Mouse (Mus musculus): ENCODE measurements around the gene Gm9195. TPM values are rescaled to one million over a fixed set of nuclear protein-coding genes. Genes with fewer than 3 reads are reported as not detected.

Gene Gm9195
- total and polyA plus RNA-seq, 2 experiments = not detected

DNA sequence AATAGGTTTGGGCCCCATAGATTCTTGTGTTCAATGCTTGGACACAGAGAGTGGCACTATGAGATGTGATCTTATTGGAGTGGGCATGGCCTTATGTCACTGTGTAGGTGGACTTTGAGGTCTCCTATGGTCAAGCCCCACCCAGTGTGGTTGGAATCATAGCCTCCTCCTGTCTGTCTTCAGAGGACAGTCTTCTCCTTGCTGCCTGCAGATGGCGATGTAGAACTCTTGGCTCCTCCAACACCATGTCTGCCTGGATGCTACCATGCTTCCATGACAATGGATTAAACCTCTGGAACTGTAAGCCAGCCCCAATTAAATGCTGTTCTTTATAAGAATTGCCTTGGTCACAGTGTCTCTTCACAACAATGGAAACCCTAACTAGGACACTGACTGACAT lies 13.3 kb upstream of the Gm9195 start:
- TF ChIP-seq POLR2A (IDR thresholded peaks at IDR 0.05; ENCODE audit: extremely low read depth, insufficient read depth, low read length) (no peak), CTCF (IDR thresholded peaks at IDR 0.05; ENCODE audit: low read depth, low read length) (peak; percentile 9; the same call in 1 of the 2 replicates)
- no peaks in the 10 kb centered on the region for H3K36me3 ChIP-seq (ENCODE audit: control insufficient read depth, insufficient read depth, low read length)
- no peak overlapping the region for H3K27ac ChIP-seq (replicated peaks; ENCODE audit: insufficient read depth, low read depth, low read length)
- DNase-seq (ENCODE audit: extremely low read depth, low read depth, low spot score) = peak; percentile 10
- WGBS = 93% methylated on average over 1 of the region's 1 CpGs
- no peak overlapping the region for H3K9ac ChIP-seq (ENCODE audit: low read depth, low read length)
- no peak overlapping the region for H3K4me3 ChIP-seq (ENCODE audit: insufficient read depth, low read depth, low read length)
- no peaks in the 10 kb centered on the region for H3K79me2 ChIP-seq (ENCODE audit: control insufficient read depth, insufficient read depth, low read length)
- H3K4me1 ChIP-seq (ENCODE audit: control insufficient read depth, insufficient read depth, low read length) = no peaks in the 10 kb centered on the region
- H3K27me3 ChIP-seq (ENCODE audit: control insufficient read depth, insufficient read depth, low read length) = 0 out of 2 replicates have a peak, but pooled peaks cover 4% of the 10 kb centered on the region

DNA sequence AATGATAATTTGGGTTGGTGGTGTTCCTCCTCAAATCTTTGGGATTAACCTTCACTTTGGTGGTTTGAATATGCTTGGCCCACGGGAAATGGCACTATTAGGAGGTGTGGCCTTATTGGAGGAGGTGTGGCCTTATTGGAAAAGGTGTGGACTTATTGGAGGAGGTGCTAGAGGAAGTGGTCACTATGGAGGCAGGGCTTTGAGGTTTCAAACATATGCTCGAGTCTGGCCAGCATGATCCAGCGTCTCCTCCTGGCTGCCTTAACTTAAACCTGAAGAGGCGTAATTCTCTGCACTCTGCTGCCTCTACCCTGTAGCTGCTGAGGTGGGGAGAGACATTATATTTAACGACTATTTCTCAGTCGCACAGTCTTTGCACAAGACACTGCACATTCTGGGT lies 11.6 kb upstream of the Gm9195 start:
- no peaks in the 10 kb centered on the region for H3K36me3 ChIP-seq (ENCODE audit: control insufficient read depth, insufficient read depth, low read length)
- no peaks in the 10 kb centered on the region for H3K4me1 ChIP-seq (ENCODE audit: control insufficient read depth, insufficient read depth, low read length)
- no peak overlapping the region for H3K4me3 ChIP-seq (ENCODE audit: insufficient read depth, low read depth, low read length)
- H3K9ac ChIP-seq (ENCODE audit: low read depth, low read length) = no peak overlapping the region
- TF ChIP-seq CTCF (IDR thresholded peaks at IDR 0.05; ENCODE audit: low read depth, low read length) = no peak
- TF ChIP-seq POLR2A (IDR thresholded peaks at IDR 0.05; ENCODE audit: extremely low read depth, insufficient read depth, low read length) = no peak
- WGBS = 64% methylated on average over 6 of the region's 6 CpGs
- H3K27me3 ChIP-seq (ENCODE audit: control insufficient read depth, insufficient read depth, low read length) = 0 out of 2 replicates have a peak, but pooled peaks cover 4% of the 10 kb centered on the region
- no peak overlapping the region for H3K27ac ChIP-seq (replicated peaks; ENCODE audit: insufficient read depth, low read depth, low read length)
- H3K79me2 ChIP-seq (ENCODE audit: control insufficient read depth, insufficient read depth, low read length) = no peaks in the 10 kb centered on the region
- no peak for DNase-seq (ENCODE audit: extremely low read depth, low read depth, low spot score)

GRCm38 (mm10) chr14:72493775-72494174 lies 2.1 kb upstream of the Gm9195 start:
- Histone ChIP-seq H3K36me3 (ENCODE audit: control insufficient read depth, insufficient read depth, low read length) (no peaks in the 10 kb centered on the region), H3K27me3 (ENCODE audit: control insufficient read depth, insufficient read depth, low read length) (no peaks in the 10 kb centered on the region), H3K9ac (ENCODE audit: low read depth, low read length) (no peak overlapping the region), H3K79me2 (ENCODE audit: control insufficient read depth, insufficient read depth, low read length) (no peaks in the 10 kb centered on the region), H3K4me1 (ENCODE audit: control insufficient read depth, insufficient read depth, low read length) (no peaks in the 10 kb centered on the region), H3K27ac (replicated peaks; ENCODE audit: insufficient read depth, low read depth, low read length) (no peak overlapping the region), H3K4me3 (ENCODE audit: insufficient read depth, low read depth, low read length) (no peak overlapping the region)
- no peak for TF ChIP-seq CTCF (IDR thresholded peaks at IDR 0.05; ENCODE audit: low read depth, low read length)
- TF ChIP-seq POLR2A (IDR thresholded peaks at IDR 0.05; ENCODE audit: extremely low read depth, insufficient read depth, low read length) = no peak
- 85% methylated on average over 1 of the region's 1 CpGs for WGBS
- no peak for DNase-seq (ENCODE audit: extremely low read depth, low read depth, low spot score)

GRCm38 (mm10) chr14:72490367-72490766 lies 1.3 kb downstream of the Gm9195 start:
- Histone ChIP-seq H3K4me3 (ENCODE audit: insufficient read depth, low read depth, low read length) (no peak overlapping the region), H3K4me1 (ENCODE audit: control insufficient read depth, insufficient read depth, low read length) (no peaks in the 10 kb centered on the region), H3K9ac (ENCODE audit: low read depth, low read length) (no peak overlapping the region), H3K27ac (replicated peaks; ENCODE audit: insufficient read depth, low read depth, low read length) (no peak overlapping the region), H3K27me3 (ENCODE audit: control insufficient read depth, insufficient read depth, low read length) (no peaks in the 10 kb centered on the region), H3K79me2 (ENCODE audit: control insufficient read depth, insufficient read depth, low read length) (no peaks in the 10 kb centered on the region), H3K36me3 (ENCODE audit: control insufficient read depth, insufficient read depth, low read length) (no peaks in the 10 kb centered on the region)
- WGBS = 95% methylated on average over 3 of the region's 3 CpGs
- no peak for DNase-seq (ENCODE audit: extremely low read depth, low read depth, low spot score)
- no peak for TF ChIP-seq CTCF (IDR thresholded peaks at IDR 0.05; ENCODE audit: low read depth, low read length)
- no peak for TF ChIP-seq POLR2A (IDR thresholded peaks at IDR 0.05; ENCODE audit: extremely low read depth, insufficient read depth, low read length)

DNA sequence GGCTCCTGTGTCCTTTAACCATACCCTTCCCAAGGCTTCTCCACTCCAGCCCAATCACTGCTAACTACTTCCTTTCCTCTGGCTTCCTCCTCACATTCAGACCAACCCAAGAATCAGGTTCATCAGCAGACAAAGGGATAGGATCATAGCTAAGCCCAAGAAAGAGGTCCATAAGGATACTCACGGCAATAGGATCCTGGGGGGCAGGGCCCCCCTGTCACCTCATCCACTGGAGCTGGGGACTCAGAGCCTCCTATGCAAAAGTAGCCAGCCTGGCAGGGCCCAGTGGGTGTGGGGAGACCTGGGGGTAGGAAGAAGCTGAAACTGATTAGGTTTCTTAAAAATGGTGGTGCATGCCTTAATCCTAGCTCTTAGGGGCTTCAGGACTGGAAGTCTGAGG lies 17.1 kb downstream of the Gm9195 start:
- Histone ChIP-seq H3K27me3 (ENCODE audit: control insufficient read depth, insufficient read depth, low read length) (no peaks in the 10 kb centered on the region), H3K4me1 (ENCODE audit: control insufficient read depth, insufficient read depth, low read length) (no peaks in the 10 kb centered on the region), H3K79me2 (ENCODE audit: control insufficient read depth, insufficient read depth, low read length) (no peaks in the 10 kb centered on the region), H3K9ac (ENCODE audit: low read depth, low read length) (no peak overlapping the region), H3K4me3 (ENCODE audit: insufficient read depth, low read depth, low read length) (no peak overlapping the region), H3K36me3 (ENCODE audit: control insufficient read depth, insufficient read depth, low read length) (no peaks in the 10 kb centered on the region), H3K27ac (replicated peaks; ENCODE audit: insufficient read depth, low read depth, low read length) (no peak overlapping the region)
- 82% methylated on average over 1 of the region's 1 CpGs for WGBS
- TF ChIP-seq CTCF (IDR thresholded peaks at IDR 0.05; ENCODE audit: low read depth, low read length) = no peak
- no peak for TF ChIP-seq POLR2A (IDR thresholded peaks at IDR 0.05; ENCODE audit: extremely low read depth, insufficient read depth, low read length)
- no peak for DNase-seq (ENCODE audit: extremely low read depth, low read depth, low spot score)

DNA sequence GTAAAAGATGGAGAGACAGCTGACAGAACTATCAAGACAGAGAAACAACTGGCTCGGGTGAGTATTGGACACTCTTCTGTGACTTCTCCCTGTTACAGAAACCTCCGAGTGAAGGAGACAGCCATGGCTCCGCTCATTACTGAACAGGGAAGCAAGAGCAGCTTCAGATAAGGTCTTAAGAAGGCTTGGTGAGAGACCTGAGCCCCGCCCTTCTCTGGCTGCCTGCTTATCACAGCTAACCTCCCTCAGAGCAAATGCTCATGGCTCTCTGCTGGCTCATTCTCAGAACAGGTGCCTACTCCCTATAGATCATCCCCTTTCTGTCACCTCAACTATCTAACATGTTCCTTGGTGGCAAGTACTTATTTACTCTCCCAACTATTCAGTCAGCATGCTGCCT lies 23.2 kb downstream of the Gm9195 start:
- H3K27ac ChIP-seq (replicated peaks; ENCODE audit: insufficient read depth, low read depth, low read length) = no peak overlapping the region
- TF ChIP-seq CTCF (IDR thresholded peaks at IDR 0.05; ENCODE audit: low read depth, low read length) (no peak), POLR2A (IDR thresholded peaks at IDR 0.05; ENCODE audit: extremely low read depth, insufficient read depth, low read length) (no peak)
- WGBS = 59% methylated on average over 4 of the region's 4 CpGs
- H3K79me2 ChIP-seq (ENCODE audit: control insufficient read depth, insufficient read depth, low read length) = no peaks in the 10 kb centered on the region
- H3K4me3 ChIP-seq (ENCODE audit: insufficient read depth, low read depth, low read length) = no peak overlapping the region
- no peaks in the 10 kb centered on the region for H3K4me1 ChIP-seq (ENCODE audit: control insufficient read depth, insufficient read depth, low read length)
- H3K9ac ChIP-seq (ENCODE audit: low read depth, low read length) = no peak overlapping the region
- no peak for DNase-seq (ENCODE audit: extremely low read depth, low read depth, low spot score)
- H3K27me3 ChIP-seq (ENCODE audit: control insufficient read depth, insufficient read depth, low read length) = no peaks in the 10 kb centered on the region
- no peaks in the 10 kb centered on the region for H3K36me3 ChIP-seq (ENCODE audit: control insufficient read depth, insufficient read depth, low read length)

Data from liver, adult 2 months (tissue).